ENCODE assay signal across 8 mouse cellular contexts in genomic region chr17:80577214-80577613, GRCm38 (mm10). TPM values are rescaled to one million over a fixed set of nuclear protein-coding genes. Genes with fewer than 3 reads are reported as not detected.
DNase-seq lines count a peak whose midpoint lies in the region; ATAC-seq and TF ChIP-seq lines count a peak whose summit lies in the region.

No protein-coding gene starts in this region.

- TF ChIP-seq CTCF in lung, embryonic 14.5 days (IDR thresholded peaks at IDR 0.05; ENCODE audit: low read depth): no peak
- TF ChIP-seq CTCF in olfactory bulb, adult 2 months (IDR thresholded peaks at IDR 0.05; ENCODE audit: insufficient read depth, low read depth, low read length): no peak

- no peak for TF ChIP-seq POLR2A in olfactory bulb, adult 2 months (IDR thresholded peaks at IDR 0.05; ENCODE audit: insufficient read depth, low read depth, low read length)

- peak overlapping the region; percentile 67 for H3K4me2 ChIP-seq in lung, embryonic 14.5 days

- H3K27me3 ChIP-seq in heart, embryonic 10.5 days (ENCODE audit: insufficient read depth, poor library complexity, severe bottlenecking): no peaks in the 10 kb centered on the region; the same call in 1 of the 2 replicates
- no peaks in the 10 kb centered on the region for H3K27me3 ChIP-seq in lung, embryonic 14.5 days (ENCODE audit: insufficient read depth, low read length)

- intact Hi-C loops in heart, postnatal 25 days (cut with DNase I): no loop called here

- 2% methylated on average over 29 of the region's 30 CpGs for WGBS in heart, embryonic 10.5 days
- WGBS in lung, embryonic 14.5 days: 1% methylated on average over 30 of the region's 30 CpGs
- WGBS in olfactory bulb, adult 2 months: under 1% methylated on average over 30 of the region's 30 CpGs

- no peaks in the 10 kb centered on the region for H3K9me3 ChIP-seq in heart, embryonic 10.5 days
- H3K9me3 ChIP-seq in lung, embryonic 14.5 days (ENCODE audit: low read depth, low read length): no peaks in the 10 kb centered on the region

- H3K4me3 ChIP-seq in heart, embryonic 10.5 days: peak overlapping the region; percentile 62
- peak overlapping the region; percentile 34 for H3K4me3 ChIP-seq in lung, embryonic 14.5 days (ENCODE audit: low read depth, low read length)
- H3K4me3 ChIP-seq in olfactory bulb, adult 2 months (ENCODE audit: insufficient read depth, low read depth, low read length): peak overlapping the region; percentile 44

- peaks cover 6% of the 10 kb centered on the region; the same call in 1 of the 2 replicates for H3K36me3 ChIP-seq in heart, embryonic 10.5 days
- H3K36me3 ChIP-seq in lung, embryonic 14.5 days (ENCODE audit: insufficient read depth): peaks cover 19% of the 10 kb centered on the region

- peak overlapping the region; percentile 22 for H3K9ac ChIP-seq in lung, embryonic 14.5 days

- H3K27ac ChIP-seq in heart, embryonic 10.5 days: peak overlapping the region; percentile 37; the same call in 1 of the 2 replicates
- no peak overlapping the region for H3K27ac ChIP-seq in lung, embryonic 14.5 days (ENCODE audit: low read depth)
- H3K27ac ChIP-seq in olfactory bulb, adult 2 months (ENCODE audit: insufficient read depth, low read depth, low read length): no peak overlapping the region

- peak; percentile 87 for ATAC-seq in lung, embryonic 14.5 days (ENCODE audit: insufficient read depth)

- peak; percentile 82 for DNase-seq in heart, embryonic 10.5 days (ENCODE audit: low spot score)
- DNase-seq in heart, postnatal 25 days (ENCODE audit: low spot score): no peak
- peak; percentile 55 for DNase-seq in embryo, embryonic 9.5 days (ENCODE audit: extremely low spot score)
- DNase-seq in heart, postnatal 4 days: peak; percentile 59
- peak; percentile 79 for DNase-seq in layer of hippocampus, adult 9-11 months
- peak; percentile 81 for DNase-seq in lung, embryonic 14.5 days
- DNase-seq in thymus, adult 18-20 months: peak; percentile 18 to 44

- peaks cover 9% of the 10 kb centered on the region for H3K4me1 ChIP-seq in heart, embryonic 10.5 days
- no peaks in the 10 kb centered on the region for H3K4me1 ChIP-seq in lung, embryonic 14.5 days (ENCODE audit: insufficient read depth)
- H3K4me1 ChIP-seq in olfactory bulb, adult 2 months (ENCODE audit: control insufficient read depth, insufficient read depth, low read length): 0 out of 2 replicates have a peak, but pooled peaks cover 5% of the 10 kb centered on the region

RNA-seq across cellular contexts. Expression of gene Cdkl4, which starts 0.4 kb away (rescaled TPM):
- polyA plus RNA-seq in heart, embryonic 10.5 days (2016; fragmentation: Nextera tagmentation; extraction: Ambion mirVana): 0.07 and 0.24 TPM in 2 replicates
- total RNA-seq in heart, postnatal 25 days (2021): under 1 TPM in 1 of 2 experiments, not detected in 1; 0.13 TPM
- total RNA-seq in heart, postnatal 4 days (2021): under 1 TPM in 1 of 2 experiments, not detected in 1; 0.09 TPM
- polyA plus RNA-seq in lung, embryonic 14.5 days (2014; fragmentation: Nextera tagmentation; extraction: Ambion mirVana): 0.27 and 0.37 TPM in 2 replicates
- not detected in 2 replicates for polyA plus RNA-seq in olfactory bulb, adult 2 months (2012; ENCODE audit: insufficient read depth, insufficient read length, low replicate concordance, missing spikeins)
